Mouse (Mus musculus) hindbrain, embryonic 15.5 days (tissue): ENCODE data around the gene Igf1r. TPM values are rescaled to one million over a fixed set of nuclear protein-coding genes. Genes with fewer than 3 reads are reported as not detected.

Experiments used
- ATAC-seq: fragments of 200-750 bp; cut with Nextera tagmentation; 2 replicates; pipeline ENCODE4 v1.8.0; 2017; ENCODE audit warnings: low read depth, moderate number of reproducible peaks, moderate TSS enrichment; ENCODE audit not compliant: low FRiP score
- H3K27ac ChIP-seq: fragments of 300-500 bp; sonication (generic); replicated peaks from 2 replicates; pipeline ENCODE4 v1.5.1; 2015; ENCODE audit warnings: mild to moderate bottlenecking, inconsistent platforms
- H3K27me3 ChIP-seq: fragments of 300-500 bp; sonication (generic); 2 replicates; pipeline ENCODE4 v1.6.1; 2015; ENCODE audit warnings: control low read depth, inconsistent platforms
- H3K36me3 ChIP-seq: fragments of 300-500 bp; sonication (generic); 2 replicates; pipeline ENCODE4 v1.6.1; 2015; ENCODE audit warnings: control low read depth, inconsistent platforms
- H3K4me1 ChIP-seq: fragments of 300-500 bp; sonication (generic); replicated peaks from 2 replicates; pipeline ENCODE4 v1.6.1; 2015; ENCODE audit warnings: control low read depth, inconsistent platforms
- H3K4me2 ChIP-seq: fragments of 300-500 bp; sonication (generic); 2 replicates; pipeline ENCODE4 v1.6.1; 2015; ENCODE audit warnings: moderate library complexity, mild to moderate bottlenecking, inconsistent platforms
- H3K4me3 ChIP-seq: fragments of 300-500 bp; sonication (generic); 2 replicates; pipeline ENCODE4 v1.5.1; 2015; ENCODE audit warnings: mild to moderate bottlenecking, inconsistent platforms
- H3K9ac ChIP-seq: fragments of 300-500 bp; sonication (generic); 2 replicates; pipeline ENCODE4 v1.6.1; 2015; ENCODE audit warnings: inconsistent platforms
- H3K9me3 ChIP-seq: fragments of 300-500 bp; sonication (generic); 2 replicates; pipeline ENCODE4 v1.6.1; 2016; ENCODE audit warnings: control low read depth, inconsistent platforms
- WGBS: fragments of 180-500 bp; shearing (Covaris S2); methylation state at CpG from one replicate; pipeline ENCODE4 v1.1.7; 2015; 5-methylcytosine and 5-hydroxymethylcytosine counted together
- polyA plus RNA-seq: library from polyadenylated mRNA; unstranded; fragments of >200 nt; fragmentation: Nextera tagmentation; extraction: Ambion mirVana; gene quantifications from 2 replicates; pipeline ENCODE4 v1.2.1, GENCODE M21; 2015

Igf1r gene
- polyA plus RNA-seq, 1 experiment from 2014 or later = 22.8 TPM

DNA sequence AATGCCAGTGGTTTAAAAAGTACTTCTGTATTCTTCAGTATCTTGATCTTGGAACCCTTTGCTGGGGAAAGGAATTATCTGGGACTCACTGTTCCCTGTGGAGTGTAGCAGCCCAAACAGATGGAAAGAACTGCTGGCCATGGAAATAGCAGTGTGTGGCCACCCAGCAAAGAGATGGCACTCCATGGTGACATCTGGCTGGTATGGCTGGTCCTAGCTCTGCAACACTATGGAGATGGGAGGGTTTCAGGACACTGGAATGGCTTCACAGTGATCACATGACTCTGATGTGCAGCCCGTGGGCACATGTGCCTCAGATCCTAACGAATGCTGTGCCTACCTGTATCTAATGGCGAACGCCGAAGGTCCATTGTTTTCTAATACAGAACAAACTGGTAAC, 279.9 kb downstream of the Igf1r start:
- Histone ChIP-seq H3K27me3 (no peaks in the 10 kb centered on the region), H3K9me3 (no peaks in the 10 kb centered on the region), H3K27ac (no peak overlapping the region), H3K9ac (no peak overlapping the region), H3K4me2 (no peak overlapping the region), H3K4me3 (no peak overlapping the region), H3K36me3 (no peaks in the 10 kb centered on the region), H3K4me1 (peaks cover 12% of the 10 kb centered on the region)
- no peak for ATAC-seq
- 83% methylated on average over 5 of the region's 5 CpGs for WGBS

DNA sequence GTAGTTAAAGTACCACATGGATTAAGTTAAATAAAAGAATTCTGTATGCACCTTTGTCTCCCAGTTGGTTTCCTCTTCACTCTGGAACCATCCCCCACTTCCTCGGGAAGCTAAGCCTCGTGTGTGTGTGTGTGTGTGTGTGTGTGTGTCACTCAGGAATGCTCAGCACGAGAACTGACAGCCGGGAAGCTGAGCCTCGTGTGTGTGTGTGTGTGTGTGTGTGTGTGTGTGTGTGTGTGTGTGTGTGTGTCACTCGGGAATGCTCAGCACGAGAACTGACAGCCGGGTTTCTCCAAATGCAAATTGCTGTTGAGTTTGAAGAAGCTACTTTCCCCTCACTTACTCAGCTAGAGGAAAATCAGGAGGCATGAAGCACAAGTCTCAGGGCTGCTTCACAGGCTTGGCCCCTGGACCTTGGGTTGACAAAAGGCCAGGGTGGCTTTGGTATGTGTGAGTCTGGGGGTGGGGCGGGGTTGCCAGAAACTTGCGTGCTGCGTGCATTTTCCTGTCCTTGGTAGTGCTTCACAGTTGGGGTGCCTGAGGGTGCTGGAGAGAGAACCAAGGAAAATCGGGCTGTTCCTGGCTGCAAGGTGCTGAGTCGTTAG, 281.1 kb downstream of the Igf1r start:
- no peaks in the 10 kb centered on the region for H3K36me3 ChIP-seq
- no peak overlapping the region for H3K4me2 ChIP-seq
- H3K9me3 ChIP-seq = no peaks in the 10 kb centered on the region
- no peak overlapping the region for H3K27ac ChIP-seq
- 27% methylated on average over 13 of the region's 13 CpGs for WGBS
- no peaks in the 10 kb centered on the region for H3K27me3 ChIP-seq
- peaks cover 8% of the 10 kb centered on the region for H3K4me1 ChIP-seq
- no peak overlapping the region for H3K4me3 ChIP-seq
- ATAC-seq = no peak
- no peak overlapping the region for H3K9ac ChIP-seq

- Histone ChIP-seq H3K4me3 (no peak overlapping the region), H3K36me3 (no peaks in the 10 kb centered on the region), H3K4me2 (no peak overlapping the region), H3K9ac (no peak overlapping the region), H3K9me3 (no peaks in the 10 kb centered on the region), H3K27me3 (no peaks in the 10 kb centered on the region), H3K4me1 (peaks cover 8% of the 10 kb centered on the region), H3K27ac (no peak overlapping the region)
- no peak for ATAC-seq
- 82% methylated on average over 8 of the region's 8 CpGs for WGBS
Measured at GRCm38 (mm10) chr7:68236817-68237216, 284.2 kb downstream of the Igf1r start.

GRCm38 (mm10) chr7:68239220-68239827, 286.7 kb downstream of the Igf1r start:
- H3K4me1 ChIP-seq = peaks cover under 1% of the 10 kb centered on the region; the same call in 1 of the 2 replicates
- no peaks in the 10 kb centered on the region for H3K27me3 ChIP-seq
- H3K4me2 ChIP-seq = no peak overlapping the region
- no peak overlapping the region for H3K27ac ChIP-seq
- no peak overlapping the region for H3K4me3 ChIP-seq
- H3K36me3 ChIP-seq = no peaks in the 10 kb centered on the region
- no peaks in the 10 kb centered on the region for H3K9me3 ChIP-seq
- WGBS = 65% methylated on average over 11 of the region's 11 CpGs
- ATAC-seq = no peak
- H3K9ac ChIP-seq = no peak overlapping the region

GRCm38 (mm10) chr7:68241205-68241604, 288.6 kb downstream of the Igf1r start:
- Histone ChIP-seq H3K9ac (no peak overlapping the region), H3K36me3 (no peaks in the 10 kb centered on the region), H3K27ac (no peak overlapping the region), H3K4me3 (no peak overlapping the region), H3K27me3 (no peaks in the 10 kb centered on the region), H3K4me2 (no peak overlapping the region), H3K9me3 (no peaks in the 10 kb centered on the region), H3K4me1 (no peaks in the 10 kb centered on the region)
- 77% methylated on average over 9 of the region's 9 CpGs for WGBS
- peak; percentile 23; the same call in 1 of the 2 replicates for ATAC-seq

DNA sequence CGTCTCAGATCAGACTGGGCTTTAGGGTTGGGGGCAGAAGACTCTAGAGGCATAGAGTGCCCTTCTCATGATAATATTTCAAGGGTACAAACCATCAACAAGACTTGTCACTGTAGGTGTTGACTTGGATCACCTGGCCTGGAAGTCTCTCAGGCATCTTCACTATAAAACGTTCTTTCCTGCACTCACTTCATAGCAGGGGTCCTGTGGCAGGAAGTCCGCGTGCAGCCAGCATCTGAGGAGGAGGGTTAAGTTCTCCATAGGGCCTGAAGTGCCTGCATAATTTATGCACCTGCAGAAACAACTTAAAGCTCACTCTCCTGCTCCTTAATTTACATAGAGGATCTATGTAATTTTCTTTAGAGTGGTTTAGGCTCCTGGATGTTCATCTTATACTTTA, 293.1 kb downstream of the Igf1r start:
- H3K27ac ChIP-seq = no peak overlapping the region
- H3K9me3 ChIP-seq = no peaks in the 10 kb centered on the region
- no peak overlapping the region for H3K9ac ChIP-seq
- ATAC-seq = no peak
- H3K4me1 ChIP-seq = no peaks in the 10 kb centered on the region
- WGBS = 48% methylated on average over 4 of the region's 4 CpGs
- no peak overlapping the region for H3K4me3 ChIP-seq
- H3K36me3 ChIP-seq = no peaks in the 10 kb centered on the region
- H3K4me2 ChIP-seq = no peak overlapping the region
- H3K27me3 ChIP-seq = no peaks in the 10 kb centered on the region

- H3K27ac ChIP-seq = no peak overlapping the region
- no peaks in the 10 kb centered on the region for H3K9me3 ChIP-seq
- H3K36me3 ChIP-seq = no peaks in the 10 kb centered on the region
- H3K9ac ChIP-seq = no peak overlapping the region
- no peak overlapping the region for H3K4me2 ChIP-seq
- no peak for ATAC-seq
- H3K4me1 ChIP-seq = no peaks in the 10 kb centered on the region
- H3K27me3 ChIP-seq = no peaks in the 10 kb centered on the region
- no peak overlapping the region for H3K4me3 ChIP-seq
- 69% methylated on average over 8 of the region's 8 CpGs for WGBS
Measured at GRCm38 (mm10) chr7:68246249-68246648, 293.6 kb downstream of the Igf1r start.

- whole genome bisulfite sequencing = 76% methylated on average over 1 of the region's 1 CpGs
- ATAC-seq = no peak
- Histone ChIP-seq H3K4me2 (no peak overlapping the region), H3K9ac (no peak overlapping the region), H3K9me3 (no peaks in the 10 kb centered on the region), H3K27ac (no peak overlapping the region), H3K36me3 (no peaks in the 10 kb centered on the region), H3K27me3 (no peaks in the 10 kb centered on the region), H3K4me1 (no peaks in the 10 kb centered on the region), H3K4me3 (no peak overlapping the region)
Measured at GRCm38 (mm10) chr7:68250411-68250810, 297.8 kb downstream of the Igf1r start.

- ATAC-seq = no peak
- Histone ChIP-seq H3K27me3 (no peaks in the 10 kb centered on the region), H3K4me1 (no peaks in the 10 kb centered on the region), H3K9me3 (no peaks in the 10 kb centered on the region), H3K27ac (no peak overlapping the region), H3K4me2 (no peak overlapping the region), H3K36me3 (no peaks in the 10 kb centered on the region), H3K4me3 (no peak overlapping the region), H3K9ac (no peak overlapping the region)
- 87% methylated on average over 3 of the region's 3 CpGs for WGBS
Measured at GRCm38 (mm10) chr7:68250902-68251301, 298.3 kb downstream of the Igf1r start.

DNA sequence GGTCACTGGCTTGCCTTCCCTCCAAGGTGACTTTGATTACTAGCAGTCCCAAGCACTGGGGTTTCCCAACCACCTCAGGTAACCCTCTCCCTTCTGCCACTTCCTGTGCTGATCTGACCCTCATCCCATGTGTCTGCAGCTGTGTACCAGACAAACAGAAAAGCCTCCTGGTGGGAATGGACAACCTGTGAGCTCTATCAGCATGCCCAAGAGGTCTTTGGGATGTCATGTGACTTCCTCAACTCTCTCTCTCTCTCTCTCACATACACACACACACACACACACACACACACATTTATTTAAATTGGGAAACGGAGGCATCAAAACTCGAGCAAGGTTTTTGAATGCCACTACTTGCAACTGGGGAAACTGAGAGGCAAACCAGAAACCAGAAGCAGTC, 305.1 kb downstream of the Igf1r start:
- Histone ChIP-seq H3K4me1 (no peaks in the 10 kb centered on the region), H3K27me3 (no peaks in the 10 kb centered on the region), H3K4me3 (no peak overlapping the region), H3K4me2 (no peak overlapping the region), H3K9me3 (no peaks in the 10 kb centered on the region), H3K9ac (no peak overlapping the region), H3K27ac (no peak overlapping the region), H3K36me3 (no peaks in the 10 kb centered on the region)
- ATAC-seq = no peak
- WGBS = 64% methylated on average over 2 of the region's 2 CpGs

GRCm38 (mm10) chr7:68258326-68259150, 305.9 kb downstream of the Igf1r start:
- Histone ChIP-seq H3K4me1 (peaks cover under 1% of the 10 kb centered on the region; the same call in 1 of the 2 replicates), H3K36me3 (no peaks in the 10 kb centered on the region), H3K9ac (no peak overlapping the region), H3K27me3 (0 out of 2 replicates have a peak, but pooled peaks cover under 1% of the 10 kb centered on the region), H3K4me2 (no peak overlapping the region), H3K4me3 (no peak overlapping the region), H3K27ac (no peak overlapping the region), H3K9me3 (no peaks in the 10 kb centered on the region)
- ATAC-seq = no peak; the same call in 1 of the 2 replicates
- WGBS = 84% methylated on average over 17 of the region's 17 CpGs

DNA sequence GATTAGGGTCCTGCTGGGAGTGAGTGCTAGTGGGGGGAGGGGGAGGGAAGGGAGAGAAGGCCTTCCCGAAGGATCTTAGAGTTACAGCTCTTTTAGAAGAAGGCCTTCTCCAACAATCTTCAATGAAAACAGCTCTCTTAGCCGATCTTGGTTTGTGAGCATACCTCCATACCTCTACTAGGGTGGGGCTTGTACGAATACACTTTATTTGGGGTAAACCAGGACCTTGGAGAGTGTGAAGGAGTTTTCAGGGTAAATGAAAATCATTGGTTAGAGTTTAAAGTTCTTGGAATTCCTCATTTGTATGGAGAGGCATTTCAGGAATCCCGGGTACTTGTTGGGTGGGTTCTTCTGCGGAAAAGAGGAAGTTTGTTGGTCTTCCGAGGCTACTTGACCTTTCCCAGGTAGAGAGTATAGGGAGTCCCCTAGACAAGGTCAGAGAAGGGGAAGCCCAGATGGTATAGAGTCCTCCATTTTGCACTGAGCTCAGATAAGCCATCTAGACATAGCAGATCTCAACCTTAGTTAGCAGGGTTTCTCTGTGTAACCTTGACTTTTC, 307.0 kb downstream of the Igf1r start:
- Histone ChIP-seq H3K27me3 (0 out of 2 replicates have a peak, but pooled peaks cover 3% of the 10 kb centered on the region), H3K9me3 (no peaks in the 10 kb centered on the region), H3K36me3 (no peaks in the 10 kb centered on the region), H3K4me2 (no peak overlapping the region), H3K4me1 (peaks cover 11% of the 10 kb centered on the region), H3K4me3 (no peak overlapping the region), H3K9ac (no peak overlapping the region), H3K27ac (no peak overlapping the region)
- ATAC-seq = no peak
- WGBS = 78% methylated on average over 6 of the region's 6 CpGs
